Mouse (Mus musculus): ENCODE measurements around the gene Arhgap5.

Arhgap5 gene

GRCm38 (mm10) chr12:52503456-52504320 lies at the start of gene Arhgap5:
Gene Arhgap5, plus strand, starts transcription at chr12:52503972.
- DNase-seq (ENCODE audit: low spot score in 2 of 2) = peak; percentile 94 to 97

GRCm38 (mm10) chr12:52464593-52464992 lies 39.2 kb upstream of the Arhgap5 start:
- no peak for DNase-seq (ENCODE audit: low spot score in 2 of 2)

GRCm38 (mm10) chr12:52471621-52472020 lies 32.2 kb upstream of the Arhgap5 start:
- no peak for DNase-seq (ENCODE audit: low spot score in 2 of 2)

- no peak for DNase-seq (ENCODE audit: low spot score in 2 of 2)
Observed at GRCm38 (mm10) chr12:52473988-52474968, 29.5 kb upstream of the Arhgap5 start.

GRCm38 (mm10) chr12:52476036-52476435 lies 27.7 kb upstream of the Arhgap5 start:
- DNase-seq (ENCODE audit: low spot score in 2 of 2) = no peak

- no peak for DNase-seq (ENCODE audit: low spot score in 2 of 2)
Observed at GRCm38 (mm10) chr12:52478611-52479010, 25.2 kb upstream of the Arhgap5 start.

- DNase-seq (ENCODE audit: low spot score in 2 of 2) = no peak
Observed at GRCm38 (mm10) chr12:52479323-52479722, 24.4 kb upstream of the Arhgap5 start.

- DNase-seq (ENCODE audit: low spot score in 2 of 2) = no peak
Observed at GRCm38 (mm10) chr12:52480851-52481250, 22.9 kb upstream of the Arhgap5 start.

GRCm38 (mm10) chr12:52481969-52482550 lies 21.7 kb upstream of the Arhgap5 start:
- no peak for DNase-seq (ENCODE audit: low spot score in 2 of 2)

- no peak for DNase-seq (ENCODE audit: low spot score in 2 of 2)
Observed at GRCm38 (mm10) chr12:52483219-52483618, 20.6 kb upstream of the Arhgap5 start.

GRCm38 (mm10) chr12:52488266-52488975 lies 15.4 kb upstream of the Arhgap5 start:
- DNase-seq (ENCODE audit: low spot score in 2 of 2) = no peak

- DNase-seq (ENCODE audit: low spot score in 2 of 2) = no peak
Observed at GRCm38 (mm10) chr12:52493281-52493681, 10.5 kb upstream of the Arhgap5 start.

- no peak for DNase-seq (ENCODE audit: low spot score in 2 of 2)
Observed at GRCm38 (mm10) chr12:52497209-52497608, 6.6 kb upstream of the Arhgap5 start.

- DNase-seq (ENCODE audit: low spot score in 2 of 2) = peak in 1 of 2 experiments; percentile 29
Observed at GRCm38 (mm10) chr12:52500915-52501833, 2.6 kb upstream of the Arhgap5 start.

- no peak for DNase-seq (ENCODE audit: low spot score in 2 of 2)
Observed at GRCm38 (mm10) chr12:52502161-52502560, 1.6 kb upstream of the Arhgap5 start.

- no peak for DNase-seq (ENCODE audit: low spot score in 2 of 2)
Observed at GRCm38 (mm10) chr12:52503131-52503455, 679 bp upstream of the Arhgap5 start.

GRCm38 (mm10) chr12:52504331-52505181 lies 784 bp downstream of the Arhgap5 start:
- DNase-seq (ENCODE audit: low spot score in 2 of 2) = peak; percentile 48 to 58

- no peak for DNase-seq (ENCODE audit: low spot score in 2 of 2)
Observed at GRCm38 (mm10) chr12:52524699-52525098, 20.9 kb downstream of the Arhgap5 start.

- DNase-seq (ENCODE audit: low spot score in 2 of 2) = no peak
Observed at GRCm38 (mm10) chr12:52525486-52525885, 21.7 kb downstream of the Arhgap5 start.

Measured in heart, adult 9 months (tissue).